Mouse (Mus musculus) layer of hippocampus, adult 9-11 months (tissue): ENCODE measurements around the gene Hist3h2a.
A peak's percentile ranks its signal among the peaks of the same experiment; 100 is the strongest.
"Not testable (repeated sequence)": the region's sequence is repeated elsewhere in the genome, so short reads cannot be mapped to it uniquely, and the experiment has no call there.

Experiments
- DNase-seq: peaks from one replicate; pipeline ENCODE4 v3.0.0; 2022

Hist3h2a gene

GRCm38 (mm10) chr11:58948542-58949479 is 5.7 kb upstream of the Hist3h2a start, which contains the start of gene Hist3h2ba:
Gene Hist3h2ba, plus strand, starts transcription at chr11:58948920.
- DNase-seq, result peak; percentile 89

DNA sequence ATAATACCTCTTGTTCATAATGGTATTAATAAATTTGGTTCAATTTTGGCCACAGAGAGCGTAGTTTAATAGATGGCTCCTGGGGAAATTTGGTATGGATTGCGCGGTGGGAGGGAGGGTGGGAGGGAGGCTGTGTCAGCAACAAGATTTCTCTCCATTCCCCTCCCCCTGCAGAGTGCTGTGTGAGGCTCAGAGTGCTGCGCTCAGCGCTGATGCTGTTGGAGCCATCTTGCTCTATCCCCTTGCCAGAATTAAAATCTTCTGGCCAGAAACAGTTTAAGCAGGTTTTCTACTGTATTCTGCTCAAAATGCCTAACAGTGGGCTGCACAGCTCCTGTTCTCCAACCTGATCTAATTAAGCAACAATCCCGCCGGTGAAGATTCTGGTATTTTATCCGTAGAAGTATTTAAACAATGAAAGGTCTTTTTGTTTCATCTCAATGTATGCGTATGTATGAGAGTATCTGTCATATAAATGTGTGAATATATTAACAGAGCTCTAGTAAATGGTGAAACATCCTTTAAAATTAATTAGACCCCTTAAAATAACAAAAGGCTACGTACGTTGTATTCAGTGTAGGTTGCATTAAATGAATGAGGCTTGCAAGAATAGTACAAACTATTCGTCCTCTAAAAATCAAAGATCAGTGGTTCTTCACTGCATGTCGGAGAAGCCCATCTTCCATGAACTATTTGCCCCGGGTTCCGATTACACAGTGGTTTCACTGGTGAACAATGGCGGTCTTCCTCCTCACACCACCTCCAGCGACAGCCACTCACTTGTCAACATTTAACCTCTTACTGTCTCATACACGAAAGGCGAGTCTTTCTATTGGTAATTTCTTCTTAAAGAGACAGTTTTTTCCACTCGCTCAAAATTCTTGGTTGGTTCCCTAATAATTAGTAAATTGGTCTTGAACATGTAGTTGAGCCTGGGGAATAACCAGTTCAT is 4.7 kb upstream of the Hist3h2a start:
- peak; percentile 83 for DNase-seq

DNA sequence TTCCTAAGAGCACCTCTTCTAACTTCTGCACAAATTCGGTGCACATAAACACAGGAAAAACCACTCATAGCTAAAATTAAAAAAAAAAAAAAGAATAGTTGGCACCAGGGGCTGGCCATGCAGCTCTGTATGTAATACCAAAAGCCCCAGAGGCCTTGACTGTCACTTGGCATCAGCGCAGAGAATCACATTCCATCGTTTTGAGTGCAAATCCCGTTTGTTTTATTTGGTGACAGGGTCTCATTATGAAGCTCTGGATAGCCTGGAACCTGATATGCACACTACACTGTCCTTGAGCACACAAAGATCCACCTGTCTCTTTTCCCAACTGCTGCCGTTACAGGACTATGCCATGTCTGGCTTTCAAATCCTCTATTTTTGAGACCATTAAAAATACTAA is 3.3 kb upstream of the Hist3h2a start:
- DNase-seq, result no peak

DNA sequence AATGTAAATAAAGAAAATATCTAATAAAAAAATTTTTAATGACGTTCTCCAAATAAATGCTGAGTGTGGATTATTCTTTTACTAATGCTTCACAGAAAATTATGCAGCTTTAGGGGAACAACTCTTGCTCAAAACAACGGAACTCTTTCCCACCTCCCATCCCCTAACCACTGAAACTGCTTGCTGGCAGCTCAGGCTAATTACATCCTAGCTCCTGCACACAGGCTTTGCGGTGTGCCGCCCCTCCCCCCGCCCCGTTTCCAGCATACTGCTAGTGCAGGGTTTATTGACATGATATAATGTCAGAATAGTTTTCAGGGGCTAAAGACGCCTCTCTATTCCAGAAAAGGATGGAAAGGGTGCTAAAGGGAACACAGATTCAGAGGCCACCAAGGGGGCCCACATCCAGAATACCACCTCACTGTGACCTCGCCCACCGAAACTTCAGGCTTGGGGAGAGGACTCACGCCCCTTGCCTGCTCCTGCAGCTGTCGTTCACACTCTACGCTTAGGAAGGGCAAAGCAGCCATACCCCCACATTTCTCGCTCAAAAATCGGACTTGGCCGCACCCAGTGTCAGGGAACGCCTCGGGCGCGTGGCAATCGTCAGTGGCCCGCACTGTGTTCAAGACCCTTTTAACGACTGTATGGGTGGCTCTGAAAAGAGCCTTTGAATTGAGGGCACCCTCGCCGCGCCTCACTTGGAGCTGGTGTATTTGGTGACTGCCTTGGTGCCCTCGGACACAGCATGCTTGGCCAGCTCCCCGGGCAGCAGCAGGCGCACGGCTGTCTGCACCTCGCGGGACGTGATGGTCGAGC is 925 bp upstream of the Hist3h2a start:
- DNase-seq, result peak; percentile 52

- not testable (repeated sequence) for DNase-seq
Measured at GRCm38 (mm10) chr11:58954170-58954419, 390 bp upstream of the Hist3h2a start.

- no peak for DNase-seq
Measured at GRCm38 (mm10) chr11:58955143-58955867, 820 bp downstream of the Hist3h2a start.

DNA sequence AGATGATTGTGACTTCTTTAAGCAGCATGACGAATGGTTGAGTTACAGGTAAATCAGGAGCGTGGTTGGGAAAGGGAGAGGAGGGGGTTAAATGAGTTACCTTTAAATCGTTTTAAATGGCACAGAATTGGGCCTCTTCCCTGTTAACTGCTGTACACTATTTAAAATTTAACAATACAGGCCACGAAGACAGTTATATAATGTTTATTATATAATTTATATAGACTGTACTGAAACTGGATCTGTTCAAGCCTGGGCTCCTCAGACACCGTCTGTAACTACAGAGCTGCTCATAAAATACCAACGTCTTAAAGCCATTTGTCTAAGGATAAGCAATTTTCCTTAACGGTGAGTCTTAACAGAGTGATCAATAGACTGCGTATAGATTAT is 1.4 kb downstream of the Hist3h2a start:
- no peak for DNase-seq

- no peak for DNase-seq
Measured at GRCm38 (mm10) chr11:58957226-58957914, 2.9 kb downstream of the Hist3h2a start.

- no peak for DNase-seq
Measured at GRCm38 (mm10) chr11:58958536-58958935, 4.1 kb downstream of the Hist3h2a start.

GRCm38 (mm10) chr11:58959186-58959825 is 4.8 kb downstream of the Hist3h2a start:
- DNase-seq, result no peak

DNA sequence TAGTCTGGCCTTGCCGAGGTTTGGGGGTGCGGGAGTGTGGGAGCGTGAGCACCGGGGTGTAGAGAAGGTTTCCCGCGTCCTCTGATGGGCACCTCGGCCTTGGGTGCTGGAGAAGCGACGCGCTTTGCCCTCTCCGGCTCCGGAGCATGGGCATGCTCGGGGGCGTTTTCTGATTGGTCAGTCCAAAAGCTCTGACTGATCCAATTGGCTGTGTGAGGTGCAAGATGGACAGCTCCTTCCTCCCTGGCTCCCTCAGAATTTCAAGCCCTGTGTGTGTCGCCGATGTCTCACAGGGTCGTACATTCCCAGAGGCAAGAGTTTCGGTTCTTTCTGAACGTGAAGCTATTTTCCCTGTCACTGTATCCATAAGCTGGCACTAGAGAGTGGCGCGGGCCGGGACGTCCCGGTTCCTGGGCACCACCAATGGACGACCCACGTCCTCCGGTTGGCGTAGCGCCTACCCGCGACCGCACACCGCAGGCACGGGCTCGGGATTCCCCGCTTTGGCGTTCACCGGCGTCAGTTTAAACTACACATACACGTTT is 5.5 kb downstream of the Hist3h2a start:
- DNase-seq, result peak; percentile 89

- DNase-seq, result no peak
Measured at GRCm38 (mm10) chr11:58961364-58962177, 7.1 kb downstream of the Hist3h2a start.

- no peak for DNase-seq
Measured at GRCm38 (mm10) chr11:58963543-58963942, 9.1 kb downstream of the Hist3h2a start.

- no peak for DNase-seq
Measured at GRCm38 (mm10) chr11:58964216-58964615, 9.7 kb downstream of the Hist3h2a start.

- DNase-seq, result no peak
Measured at GRCm38 (mm10) chr11:58965001-58965760, 10.7 kb downstream of the Hist3h2a start.

- no peak for DNase-seq
Measured at GRCm38 (mm10) chr11:58967346-58967745, 12.9 kb downstream of the Hist3h2a start.

GRCm38 (mm10) chr11:58968551-58968950 is 14.1 kb downstream of the Hist3h2a start:
- DNase-seq, result no peak

- no peak for DNase-seq
Measured at GRCm38 (mm10) chr11:58969027-58969426, 14.5 kb downstream of the Hist3h2a start.

DNA sequence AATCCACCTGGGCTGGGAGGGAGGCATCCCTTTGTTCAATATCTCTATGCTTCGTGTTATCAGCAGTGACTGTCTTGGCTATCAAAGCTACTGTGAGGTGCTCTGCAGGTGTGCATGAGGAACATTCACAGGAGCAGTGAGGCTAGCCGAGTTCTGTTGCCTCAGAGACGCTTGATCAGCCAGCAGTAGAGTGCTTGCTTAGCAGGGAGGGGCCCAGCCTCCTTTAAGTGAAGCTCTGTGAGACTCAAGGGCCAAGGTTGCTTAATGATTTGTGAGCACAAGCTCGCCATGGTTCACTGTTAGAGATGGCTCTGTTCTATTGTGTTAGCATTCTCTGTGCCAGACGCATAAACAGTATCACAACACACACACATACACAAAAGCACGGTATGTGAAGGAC is 15.2 kb downstream of the Hist3h2a start:
- no peak for DNase-seq
